Mouse (Mus musculus): ENCODE results near the gene Capzb. TPM values are rescaled to one million over a fixed set of nuclear protein-coding genes. Genes with fewer than 3 reads are reported as not detected.

Capzb gene
- polyA plus RNA-seq (2012; rRNA removed) (177 and 198 TPM in 2 replicates), polyA plus RNA-seq (2014; fragmentation: Nextera tagmentation; extraction: Ambion mirVana) (284 TPM in 2 replicates)

DNA sequence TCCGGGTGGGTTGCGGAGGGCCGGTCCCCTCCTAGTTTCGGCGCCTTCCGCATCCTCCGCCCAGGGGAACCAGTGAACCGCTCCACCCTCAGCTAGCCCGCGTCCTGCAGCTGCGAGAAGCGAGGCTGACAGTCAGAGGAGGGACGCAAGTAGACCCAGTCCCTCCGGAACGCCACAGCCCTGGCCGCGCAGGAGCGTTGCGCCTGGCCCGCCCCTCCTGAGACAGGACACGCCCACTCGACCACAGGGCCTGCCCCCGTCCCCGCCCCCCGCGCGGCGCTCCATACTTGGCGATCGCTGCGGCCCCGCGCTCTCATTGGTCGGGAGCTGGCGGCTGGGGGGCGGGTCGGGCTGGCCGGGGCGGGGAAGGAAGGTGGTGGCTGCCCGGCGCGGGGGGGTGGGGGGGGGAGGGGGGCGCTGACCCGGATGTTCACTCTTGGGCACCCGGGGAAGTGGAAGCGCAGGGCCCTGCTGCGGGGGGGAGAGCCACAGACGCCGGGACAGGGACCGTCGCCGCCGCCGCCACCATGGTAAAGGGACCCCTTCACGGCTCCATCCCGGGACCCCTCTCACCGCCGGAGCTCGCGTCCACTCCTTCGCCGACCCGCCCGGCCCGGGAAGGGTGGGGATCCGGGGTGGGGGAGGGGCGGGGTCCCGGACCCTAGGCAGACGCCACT lies at the start of gene Capzb:
Gene Capzb, plus strand, starts transcription at position 401 of the 677 bp plus-strand sequence.
- peak within 1 kb of the TSS; percentile 97 for H3K4me3 ChIP-seq (replicated peaks; ENCODE audit: low read length)

DNA sequence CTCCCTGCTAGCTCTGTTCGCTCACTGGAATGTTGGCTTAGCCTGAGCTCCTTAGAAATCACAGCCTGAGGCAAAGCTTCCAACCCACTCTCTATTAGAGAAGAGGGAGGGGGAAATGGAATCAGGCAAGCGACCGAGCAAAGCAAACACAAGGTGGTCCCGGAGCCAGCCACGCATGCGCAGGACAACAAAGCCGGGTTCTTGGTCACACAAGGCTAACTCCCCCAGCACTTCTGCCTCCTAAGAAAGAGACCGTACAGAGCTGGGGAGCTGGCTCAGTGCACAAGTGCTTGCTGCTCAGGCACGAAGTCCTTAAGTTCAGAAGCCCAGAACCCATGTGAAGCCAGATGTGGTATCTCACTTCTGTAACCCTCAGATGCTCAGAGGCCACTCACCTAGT lies 49.7 kb upstream of the Capzb start:
- Histone ChIP-seq H3K4me3 (replicated peaks; ENCODE audit: low read length) (no peak overlapping the region), H3K36me3 (ENCODE audit: control insufficient read depth, insufficient read depth, low read length) (no peaks in the 10 kb centered on the region), H3K4me2 (replicated peaks; ENCODE audit: low read depth, low read length, severe bottlenecking) (peak overlapping the region; percentile 18; the same call in 1 of the 2 replicates), H3K4me1 (ENCODE audit: control insufficient read depth, insufficient read depth, low read length) (peaks cover 5% of the 10 kb centered on the region), H3K27ac (replicated peaks; ENCODE audit: low read depth, low read length) (no peak overlapping the region), H3K27me3 (ENCODE audit: control insufficient read depth, insufficient read depth, low read length) (no peaks in the 10 kb centered on the region), H3K9me3 (ENCODE audit: control insufficient read depth, low read length) (peaks cover 5% of the 10 kb centered on the region), H3K9ac (ENCODE audit: low read depth, low read length, severe bottlenecking) (no peak overlapping the region)
- no peak for DNase-seq (ENCODE audit: low spot score)
- TF ChIP-seq POLR2A (IDR thresholded peaks at IDR 0.05; ENCODE audit: borderline replicate concordance, extremely low read depth, insufficient read depth, insufficient read length): no peak
- WGBS: 48% methylated on average over 9 of the region's 9 CpGs
- ATAC-seq (ENCODE audit: low FRiP score, low read depth): no peak

More for the DNA sequence above, at the start of gene Capzb:
- Histone ChIP-seq H3K36me3 (ENCODE audit: control insufficient read depth, insufficient read depth, low read length) (0 out of 2 replicates have a peak, but pooled peaks cover 3% of the 10 kb centered on the region), H3K9ac (ENCODE audit: low read depth, low read length, severe bottlenecking) (peak within 1 kb of the TSS; percentile 90), H3K4me2 (replicated peaks; ENCODE audit: low read depth, low read length, severe bottlenecking) (peak within 1 kb of the TSS; percentile 97), H3K9me3 (ENCODE audit: control insufficient read depth, low read length) (no peaks in the 10 kb centered on the region), H3K27me3 (ENCODE audit: control insufficient read depth, insufficient read depth, low read length) (no peaks in the 10 kb centered on the region), H3K4me1 (ENCODE audit: control insufficient read depth, insufficient read depth, low read length) (peaks cover 25% of the 10 kb centered on the region), H3K27ac (replicated peaks; ENCODE audit: low read depth, low read length) (peak within 1 kb of the TSS; percentile 65)
- DNase-seq (ENCODE audit: low spot score): peak; percentile 97
- whole genome bisulfite sequencing: under 1% methylated on average over 35 of the region's 69 CpGs
- TF ChIP-seq POLR2A (IDR thresholded peaks at IDR 0.05; ENCODE audit: borderline replicate concordance, extremely low read depth, insufficient read depth, insufficient read length): peak; percentile 66; the same call in 1 of the 2 replicates
- peak; percentile 97 for ATAC-seq (ENCODE audit: low FRiP score, low read depth)

GRCm38 (mm10) chr4:139144577-139144976 lies 48.1 kb upstream of the Capzb start:
- 24% methylated on average over 4 of the region's 4 CpGs for WGBS
- no peak for TF ChIP-seq POLR2A (IDR thresholded peaks at IDR 0.05; ENCODE audit: borderline replicate concordance, extremely low read depth, insufficient read depth, insufficient read length)
- H3K9me3 ChIP-seq (ENCODE audit: control insufficient read depth, low read length): peaks cover 15% of the 10 kb centered on the region
- H3K4me1 ChIP-seq (ENCODE audit: control insufficient read depth, insufficient read depth, low read length): peaks cover 5% of the 10 kb centered on the region
- H3K9ac ChIP-seq (ENCODE audit: low read depth, low read length, severe bottlenecking): no peak overlapping the region
- no peak overlapping the region for H3K4me3 ChIP-seq (replicated peaks; ENCODE audit: low read length)
- no peak for ATAC-seq (ENCODE audit: low FRiP score, low read depth)
- H3K27ac ChIP-seq (replicated peaks; ENCODE audit: low read depth, low read length): no peak overlapping the region
- no peak for DNase-seq (ENCODE audit: low spot score)
- no peaks in the 10 kb centered on the region for H3K36me3 ChIP-seq (ENCODE audit: control insufficient read depth, insufficient read depth, low read length)
- no peaks in the 10 kb centered on the region for H3K27me3 ChIP-seq (ENCODE audit: control insufficient read depth, insufficient read depth, low read length)
- H3K4me2 ChIP-seq (replicated peaks; ENCODE audit: low read depth, low read length, severe bottlenecking): no peak overlapping the region

GRCm38 (mm10) chr4:139145156-139145555 lies 47.5 kb upstream of the Capzb start:
- H3K4me2 ChIP-seq (replicated peaks; ENCODE audit: low read depth, low read length, severe bottlenecking): no peak overlapping the region
- 90% methylated on average over 11 of the region's 11 CpGs for WGBS
- peaks cover 15% of the 10 kb centered on the region for H3K9me3 ChIP-seq (ENCODE audit: control insufficient read depth, low read length)
- H3K27me3 ChIP-seq (ENCODE audit: control insufficient read depth, insufficient read depth, low read length): no peaks in the 10 kb centered on the region
- H3K27ac ChIP-seq (replicated peaks; ENCODE audit: low read depth, low read length): no peak overlapping the region
- DNase-seq (ENCODE audit: low spot score): no peak
- peaks cover 5% of the 10 kb centered on the region for H3K4me1 ChIP-seq (ENCODE audit: control insufficient read depth, insufficient read depth, low read length)
- no peak overlapping the region for H3K4me3 ChIP-seq (replicated peaks; ENCODE audit: low read length)
- no peaks in the 10 kb centered on the region for H3K36me3 ChIP-seq (ENCODE audit: control insufficient read depth, insufficient read depth, low read length)
- ATAC-seq (ENCODE audit: low FRiP score, low read depth): no peak
- no peak overlapping the region for H3K9ac ChIP-seq (ENCODE audit: low read depth, low read length, severe bottlenecking)
- TF ChIP-seq POLR2A (IDR thresholded peaks at IDR 0.05; ENCODE audit: borderline replicate concordance, extremely low read depth, insufficient read depth, insufficient read length): no peak

DNA sequence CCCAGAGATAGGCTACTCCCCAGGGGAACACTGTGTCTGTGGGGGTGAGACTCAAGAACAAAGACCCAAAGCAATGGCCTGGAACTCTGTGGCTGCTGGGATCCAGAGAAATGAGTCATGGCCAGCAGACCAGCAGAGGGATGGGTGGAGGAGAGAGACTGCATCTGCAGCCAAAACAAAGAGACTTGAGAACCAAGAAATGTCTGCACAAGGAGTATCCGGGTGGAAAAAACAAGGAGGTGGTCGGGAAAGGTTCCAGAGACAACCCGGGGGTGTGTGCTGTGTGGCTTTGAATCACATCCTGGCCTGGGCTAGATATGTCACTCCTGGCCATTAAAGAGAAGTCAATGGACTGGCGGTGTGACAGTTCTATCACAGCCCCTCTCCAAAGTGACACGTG lies 45.9 kb upstream of the Capzb start:
- WGBS: 87% methylated on average over 5 of the region's 5 CpGs
- H3K4me3 ChIP-seq (replicated peaks; ENCODE audit: low read length): no peak overlapping the region
- no peaks in the 10 kb centered on the region for H3K27me3 ChIP-seq (ENCODE audit: control insufficient read depth, insufficient read depth, low read length)
- peaks cover 15% of the 10 kb centered on the region for H3K9me3 ChIP-seq (ENCODE audit: control insufficient read depth, low read length)
- ATAC-seq (ENCODE audit: low FRiP score, low read depth) (no peak), DNase-seq (ENCODE audit: low spot score) (no peak)
- H3K36me3 ChIP-seq (ENCODE audit: control insufficient read depth, insufficient read depth, low read length): no peaks in the 10 kb centered on the region
- H3K4me2 ChIP-seq (replicated peaks; ENCODE audit: low read depth, low read length, severe bottlenecking): no peak overlapping the region
- H3K9ac ChIP-seq (ENCODE audit: low read depth, low read length, severe bottlenecking): no peak overlapping the region
- H3K27ac ChIP-seq (replicated peaks; ENCODE audit: low read depth, low read length): no peak overlapping the region
- peaks cover 5% of the 10 kb centered on the region for H3K4me1 ChIP-seq (ENCODE audit: control insufficient read depth, insufficient read depth, low read length)
- no peak for TF ChIP-seq POLR2A (IDR thresholded peaks at IDR 0.05; ENCODE audit: borderline replicate concordance, extremely low read depth, insufficient read depth, insufficient read length)

Data from limb, embryonic 14.5 days (tissue).